Mouse (Mus musculus) spleen, adult 2 months (tissue): ENCODE data around the gene Mtmr12.

Experiments
- CTCF ChIP-seq: fragments of 200-500 bp; IDR thresholded peaks from 2 replicates; pipeline ENCODE4 v1.5.1; 2011; ENCODE audit warnings: mild to moderate bottlenecking, inconsistent platforms; ENCODE audit not compliant: insufficient read depth, insufficient read length, insufficient replicate concordance; ENCODE audit errors: extremely low read depth
- POLR2A ChIP-seq: fragments of 200-500 bp; IDR thresholded peaks from 2 replicates; pipeline ENCODE4 v1.6.1; 2011; ENCODE audit warnings: low read depth, low read length, inconsistent platforms

GRCm38 (mm10) chr15:12320441-12321090 lies 115.7 kb downstream of the Mtmr12 start:
- TF ChIP-seq CTCF (no peak), POLR2A (no peak)
